Mouse (Mus musculus): ENCODE results near the gene Adipor2. TPM values are rescaled to one million over a fixed set of nuclear protein-coding genes. Genes with fewer than 3 reads are reported as not detected.

Adipor2 gene
- polyA plus RNA-seq, 1 experiment from 2014 or later: 22.6 TPM

Other genes with a start within 250 kb of the Adipor2 start
- gene Dcp1b, start 242.5 kb downstream of the Adipor2 start, polyA plus RNA-seq (2014; fragmentation: Nextera tagmentation; extraction: Ambion mirVana): 6.6 and 6.9 TPM in 2 replicates
- gene Cacna1c, start 221.3 kb downstream of the Adipor2 start, polyA plus RNA-seq (2014; fragmentation: Nextera tagmentation; extraction: Ambion mirVana): 38.8 and 44.0 TPM in 2 replicates
- not detected in 2 replicates for gene Cacna2d4, start 181.2 kb downstream of the Adipor2 start, polyA plus RNA-seq (2014; fragmentation: Nextera tagmentation; extraction: Ambion mirVana)
- gene Lrtm2, start 86.9 kb downstream of the Adipor2 start, polyA plus RNA-seq (2014; fragmentation: Nextera tagmentation; extraction: Ambion mirVana): 0.20 TPM in 1 of 2 replicates, not detected in the other
- gene Fbxl14, start 62.0 kb upstream of the Adipor2 start, polyA plus RNA-seq (2014; fragmentation: Nextera tagmentation; extraction: Ambion mirVana): 4.9 and 5.2 TPM in 2 replicates
- 6.8 and 7.3 TPM in 2 replicates for gene Wnt5b, start 126.6 kb upstream of the Adipor2 start, polyA plus RNA-seq (2014; fragmentation: Nextera tagmentation; extraction: Ambion mirVana)